Mouse (Mus musculus) kidney, postnatal 0 days (tissue): ENCODE data around the gene Dennd1b. TPM values are rescaled to one million over a fixed set of nuclear protein-coding genes. Genes with fewer than 3 reads are reported as not detected.

ENCODE experiments used
- ATAC-seq: fragments of 200-750 bp; cut with Nextera tagmentation; replicated peaks from 2 replicates; pipeline ENCODE4 v1.8.0; 2017; ENCODE audit warnings: low read depth, moderate number of reproducible peaks, moderate TSS enrichment, moderate library complexity; ENCODE audit not compliant: low FRiP score
- DNase-seq: peaks from one replicate; pipeline ENCODE4 v3.0.0-alpha.2; 2016; ENCODE audit warnings: low spot score
- H3K27ac ChIP-seq: fragments of 300-500 bp; sonication (generic); 2 replicates; pipeline ENCODE4 v1.5.1; 2014; ENCODE audit warnings: mild to moderate bottlenecking
- H3K27me3 ChIP-seq: fragments of 300-500 bp; sonication (generic); 2 replicates; pipeline ENCODE4 v1.6.1; 2014; ENCODE audit warnings: low read length, mixed read lengths; ENCODE audit not compliant: insufficient read depth
- H3K36me3 ChIP-seq: fragments of 300-500 bp; sonication (generic); 2 replicates; pipeline ENCODE4 v1.6.1; 2014; ENCODE audit warnings: low read length, mixed read lengths; ENCODE audit not compliant: insufficient read depth
- H3K4me1 ChIP-seq: fragments of 300-500 bp; sonication (generic); replicated peaks from 2 replicates; pipeline ENCODE4 v1.6.1; 2014; ENCODE audit warnings: antibody characterized with exemption, low read length, mixed read lengths; ENCODE audit not compliant: insufficient read depth
- H3K4me2 ChIP-seq: fragments of 300-500 bp; sonication (generic); 2 replicates; pipeline ENCODE4 v1.6.1; 2014; ENCODE audit warnings: mild to moderate bottlenecking, low read length, moderate library complexity, mixed read lengths
- H3K4me3 ChIP-seq: fragments of 300-500 bp; sonication (generic); replicated peaks from 2 replicates; pipeline ENCODE4 v1.5.1; 2014; ENCODE audit warnings: low read depth, low read length
- H3K9ac ChIP-seq: fragments of 300-500 bp; sonication (generic); 2 replicates; pipeline ENCODE4 v1.6.1; 2014; ENCODE audit warnings: low read depth, low read length
- H3K9me3 ChIP-seq: fragments of 300-500 bp; sonication (generic); replicated peaks from 2 replicates; pipeline ENCODE4 v1.6.1; 2016; ENCODE audit warnings: low read length, inconsistent platforms, mixed read lengths
- CTCF ChIP-seq: IDR thresholded peaks from 2 replicates; pipeline ENCODE4 v1.5.1; 2016; ENCODE audit warnings: antibody characterized with exemption, low read depth, mild to moderate bottlenecking, moderate library complexity
- WGBS: fragments of 180-500 bp; shearing (Covaris S2); extraction: QIAGEN DNeasy Blood & Tissue Kit; methylation state at CpG from one replicate; pipeline ENCODE4 v1.1.7; 2014; 5-methylcytosine and 5-hydroxymethylcytosine counted together
- polyA plus RNA-seq: library from polyadenylated mRNA; unstranded; fragments of >200 nt; fragmentation: Nextera tagmentation; extraction: Ambion mirVana; gene quantifications from 2 replicates; pipeline ENCODE4 v1.2.1, GENCODE M21; 2015

The Dennd1b gene
- polyA plus RNA-seq, 1 experiment from 2014 or later = 12.8 TPM

- DNase-seq (no peak), ATAC-seq (no peak)
- WGBS = 57% methylated on average over 2 of the region's 2 CpGs
- Histone ChIP-seq H3K4me1 (no peaks in the 10 kb centered on the region), H3K4me3 (no peak overlapping the region), H3K27me3 (no peaks in the 10 kb centered on the region), H3K4me2 (0 out of 2 replicates have a peak overlapping the region, but pooled peaks have one; percentile 5), H3K27ac (no peak overlapping the region), H3K9me3 (no peaks in the 10 kb centered on the region), H3K36me3 (no peaks in the 10 kb centered on the region), H3K9ac (no peak overlapping the region)
- TF ChIP-seq CTCF = no peak
These were observed 19.8 kb downstream of the Dennd1b start for GRCm38 (mm10) chr1:138983064-138983463.

GRCm38 (mm10) chr1:138983465-138983864 lies 20.2 kb downstream of the Dennd1b start:
- Histone ChIP-seq H3K36me3 (no peaks in the 10 kb centered on the region), H3K27me3 (no peaks in the 10 kb centered on the region), H3K9me3 (no peaks in the 10 kb centered on the region), H3K4me1 (no peaks in the 10 kb centered on the region), H3K4me2 (0 out of 2 replicates have a peak overlapping the region, but pooled peaks have one; percentile 5), H3K27ac (no peak overlapping the region), H3K4me3 (no peak overlapping the region), H3K9ac (no peak overlapping the region)
- DNase-seq = no peak
- no peak for TF ChIP-seq CTCF
- ATAC-seq = no peak
- WGBS = 51% methylated on average over 6 of the region's 6 CpGs

- H3K4me2 ChIP-seq = no peak overlapping the region
- H3K9me3 ChIP-seq = no peaks in the 10 kb centered on the region
- no peak for TF ChIP-seq CTCF
- no peak for ATAC-seq
- H3K4me3 ChIP-seq = no peak overlapping the region
- 84% methylated on average over 4 of the region's 4 CpGs for WGBS
- no peak overlapping the region for H3K9ac ChIP-seq
- H3K4me1 ChIP-seq = no peaks in the 10 kb centered on the region
- no peak overlapping the region for H3K27ac ChIP-seq
- H3K27me3 ChIP-seq = no peaks in the 10 kb centered on the region
- no peak for DNase-seq
- no peaks in the 10 kb centered on the region for H3K36me3 ChIP-seq
These were observed 20.9 kb downstream of the Dennd1b start for GRCm38 (mm10) chr1:138984161-138984560.

DNA sequence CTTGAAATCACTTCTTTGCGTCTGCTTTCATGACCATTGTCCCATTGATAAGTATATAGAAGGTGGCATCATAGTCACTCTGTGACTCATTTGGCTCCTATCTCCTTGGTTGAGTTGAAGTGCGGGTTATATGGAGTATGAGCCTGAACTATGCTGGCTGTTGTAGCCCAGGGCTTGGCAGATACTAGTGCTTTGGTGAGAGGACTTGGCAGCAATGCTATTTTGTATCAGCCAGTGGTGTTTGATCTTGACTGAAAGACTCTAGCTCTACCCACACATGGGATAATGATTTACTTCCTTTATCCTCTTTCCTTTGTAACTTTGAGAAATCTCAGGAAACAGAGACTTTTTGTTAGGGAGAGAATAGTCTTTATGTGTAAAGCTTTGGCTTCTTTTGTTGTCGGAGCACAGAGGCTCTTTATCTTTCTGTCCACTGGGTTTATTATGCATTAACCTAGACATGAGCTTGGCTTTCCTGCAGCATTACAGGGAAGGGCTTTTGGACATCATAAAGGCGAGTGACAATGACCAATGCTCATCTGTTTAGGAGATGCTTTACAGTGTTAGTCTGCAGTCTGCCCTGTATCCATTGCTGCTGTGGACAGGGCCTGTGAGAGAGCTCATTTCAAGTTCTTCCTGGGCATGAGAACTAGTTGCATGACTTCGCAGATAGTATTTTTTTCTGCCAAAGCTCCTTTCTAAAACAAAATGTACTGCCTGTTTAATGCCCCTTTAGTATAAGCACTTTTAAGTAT lies 29.3 kb downstream of the Dennd1b start:
- no peaks in the 10 kb centered on the region for H3K4me1 ChIP-seq
- H3K27ac ChIP-seq = no peak overlapping the region
- WGBS = 73% methylated on average over 5 of the region's 5 CpGs
- no peaks in the 10 kb centered on the region for H3K9me3 ChIP-seq
- H3K36me3 ChIP-seq = no peaks in the 10 kb centered on the region
- no peak overlapping the region for H3K4me2 ChIP-seq
- no peak overlapping the region for H3K9ac ChIP-seq
- no peaks in the 10 kb centered on the region for H3K27me3 ChIP-seq
- no peak overlapping the region for H3K4me3 ChIP-seq
- no peak for TF ChIP-seq CTCF
- ATAC-seq (no peak), DNase-seq (peak; percentile 28)

DNA sequence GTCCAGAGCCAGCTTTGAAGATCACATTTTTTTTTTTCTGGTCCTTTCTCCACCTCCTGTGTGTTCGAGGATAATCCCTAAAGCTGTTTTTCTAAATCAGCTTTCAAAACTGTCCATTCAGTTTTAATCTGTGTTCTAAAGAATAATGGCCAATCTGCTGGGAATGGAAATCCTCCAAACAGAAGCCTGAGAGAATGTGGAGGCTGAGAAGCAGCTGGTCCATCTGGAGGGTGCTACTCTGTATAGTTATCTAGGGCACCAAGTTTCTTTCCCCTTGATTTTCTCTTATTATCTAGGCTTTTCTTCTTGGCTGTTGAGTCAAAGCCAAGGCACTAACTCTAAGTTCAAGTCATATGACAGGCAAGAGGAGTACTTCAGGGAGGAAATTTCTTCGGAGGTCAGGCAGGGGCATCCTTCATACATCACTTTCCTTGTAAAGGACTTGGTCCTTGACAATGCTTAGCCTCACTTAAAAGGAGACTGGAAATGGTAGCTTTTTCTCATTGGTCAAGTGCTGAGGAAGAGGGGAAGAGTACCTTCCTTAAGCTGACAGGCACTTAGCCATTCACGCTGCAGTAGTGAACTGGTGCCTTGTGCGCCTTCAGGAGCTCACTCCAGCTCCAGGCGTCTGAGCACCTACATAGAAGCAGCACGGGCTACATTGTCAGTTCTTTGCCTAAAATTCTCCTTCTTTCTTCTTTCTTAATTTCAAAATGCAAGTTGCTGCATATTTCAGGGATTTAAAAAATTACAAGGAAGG lies 32.6 kb downstream of the Dennd1b start:
- no peaks in the 10 kb centered on the region for H3K9me3 ChIP-seq
- no peak for TF ChIP-seq CTCF
- no peak overlapping the region for H3K9ac ChIP-seq
- no peaks in the 10 kb centered on the region for H3K36me3 ChIP-seq
- H3K4me2 ChIP-seq = no peak overlapping the region
- H3K27me3 ChIP-seq = no peaks in the 10 kb centered on the region
- H3K27ac ChIP-seq = no peak overlapping the region
- no peak overlapping the region for H3K4me3 ChIP-seq
- DNase-seq = no peak
- WGBS = 79% methylated on average over 6 of the region's 6 CpGs
- H3K4me1 ChIP-seq = no peaks in the 10 kb centered on the region
- ATAC-seq = no peak

DNA sequence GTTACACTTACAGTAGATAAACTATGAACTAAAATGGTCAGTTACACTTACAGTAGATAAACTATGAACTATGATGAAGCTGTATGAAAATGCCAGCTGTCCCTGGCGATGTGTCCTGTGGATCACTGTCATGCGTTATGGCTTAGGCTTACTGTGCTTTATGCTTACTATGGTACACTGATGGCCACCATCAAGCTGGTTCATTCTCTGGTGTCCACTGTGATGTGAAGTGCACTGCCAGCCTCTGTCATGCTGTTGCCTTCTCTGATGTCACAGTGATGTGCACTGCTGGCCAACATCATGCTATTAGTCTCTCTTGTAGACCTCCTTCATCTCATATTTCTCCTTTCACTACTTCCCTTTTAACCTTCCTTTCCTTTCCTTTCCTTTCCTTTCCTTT lies 33.4 kb downstream of the Dennd1b start:
- DNase-seq = no peak
- WGBS = 95% methylated on average over 2 of the region's 2 CpGs
- H3K4me2 ChIP-seq = no peak overlapping the region
- no peaks in the 10 kb centered on the region for H3K27me3 ChIP-seq
- H3K36me3 ChIP-seq = no peaks in the 10 kb centered on the region
- no peaks in the 10 kb centered on the region for H3K9me3 ChIP-seq
- H3K9ac ChIP-seq = no peak overlapping the region
- H3K4me3 ChIP-seq = no peak overlapping the region
- no peak for ATAC-seq
- no peaks in the 10 kb centered on the region for H3K4me1 ChIP-seq
- TF ChIP-seq CTCF = no peak
- no peak overlapping the region for H3K27ac ChIP-seq
